Mouse (Mus musculus): Measurements from ENCODE around the gene Olfr787. TPM values are rescaled to one million over a fixed set of nuclear protein-coding genes. Genes with fewer than 3 reads are reported as not detected.

The Olfr787 gene
- 0.34 TPM for polyA plus RNA-seq (2017; shearing (Covaris generic))

GRCm38 (mm10) chr10:129461562-129461961, at the start of gene Olfr787:
TSS of gene Olfr787 (plus strand) at chr10:129461862.

GRCm38 (mm10) chr10:129427006-129427405, 34.7 kb upstream of the Olfr787 start, which contains the start of gene Olfr786:
TSS of gene Olfr786 (plus strand) at chr10:129427306.

GRCm38 (mm10) chr10:129470698-129471097, 9.0 kb downstream of the Olfr787 start, which contains the start of gene Olfr788:
TSS of gene Olfr788 (plus strand) at chr10:129470998.

GRCm38 (mm10) chr10:129484452-129484851, 22.8 kb downstream of the Olfr787 start, which contains the start of gene Olfr789:
TSS of gene Olfr789 (plus strand) at chr10:129484752.

GRCm38 (mm10) chr10:129498192-129498591, 36.5 kb downstream of the Olfr787 start, which contains the start of gene Olfr790:
TSS of gene Olfr790 (plus strand) at chr10:129498492.

Other genes with a start within 250 kb of the Olfr787 start
- gene Olfr774, start 225.7 kb upstream of the Olfr787 start, polyA plus RNA-seq (2017; shearing (Covaris generic)) = not detected
- not detected for gene Olfr775, start 213.4 kb upstream of the Olfr787 start, polyA plus RNA-seq (2017; shearing (Covaris generic))
- gene Olfr776, start 202.7 kb upstream of the Olfr787 start, polyA plus RNA-seq (2017; shearing (Covaris generic)) = not detected
- gene Olfr777, start 190.4 kb upstream of the Olfr787 start, polyA plus RNA-seq (2017; shearing (Covaris generic)) = not detected
- not detected for gene Olfr780, start 143.7 kb upstream of the Olfr787 start, polyA plus RNA-seq (2017; shearing (Covaris generic))
- gene Olfr781, start 133.0 kb upstream of the Olfr787 start, polyA plus RNA-seq (2017; shearing (Covaris generic)) = not detected
- not detected for gene Olfr782, start 113.0 kb upstream of the Olfr787 start, polyA plus RNA-seq (2017; shearing (Covaris generic))
- not detected for gene Olfr784, start 77.8 kb upstream of the Olfr787 start, polyA plus RNA-seq (2017; shearing (Covaris generic))
- not detected for gene Olfr785, start 56.4 kb upstream of the Olfr787 start, polyA plus RNA-seq (2017; shearing (Covaris generic))
- not detected for gene Olfr786, start 34.6 kb upstream of the Olfr787 start, polyA plus RNA-seq (2017; shearing (Covaris generic))
- not detected for gene Olfr788, start 9.1 kb downstream of the Olfr787 start, polyA plus RNA-seq (2017; shearing (Covaris generic))
- not detected for gene Olfr789, start 22.9 kb downstream of the Olfr787 start, polyA plus RNA-seq (2017; shearing (Covaris generic))
- not detected for gene Olfr790, start 36.6 kb downstream of the Olfr787 start, polyA plus RNA-seq (2017; shearing (Covaris generic))
- not detected for gene Olfr791, start 59.9 kb downstream of the Olfr787 start, polyA plus RNA-seq (2017; shearing (Covaris generic))
- not detected for gene Olfr792, start 77.3 kb downstream of the Olfr787 start, polyA plus RNA-seq (2017; shearing (Covaris generic))
- gene Olfr794, start 105.8 kb downstream of the Olfr787 start, polyA plus RNA-seq (2017; shearing (Covaris generic)) = not detected
- gene Olfr796, start 150.7 kb downstream of the Olfr787 start, polyA plus RNA-seq (2017; shearing (Covaris generic)) = not detected
- gene Olfr798, start 166.1 kb downstream of the Olfr787 start, polyA plus RNA-seq (2017; shearing (Covaris generic)) = 0.16 TPM
- gene Olfr799, start 175.6 kb downstream of the Olfr787 start, polyA plus RNA-seq (2017; shearing (Covaris generic)) = not detected
- not detected for gene Olfr800, start 195.8 kb downstream of the Olfr787 start, polyA plus RNA-seq (2017; shearing (Covaris generic))
- gene Olfr801, start 212.0 kb downstream of the Olfr787 start, polyA plus RNA-seq (2017; shearing (Covaris generic)) = not detected
- not detected for gene Olfr802, start 226.3 kb downstream of the Olfr787 start, polyA plus RNA-seq (2017; shearing (Covaris generic))
- gene Olfr803, start 232.4 kb downstream of the Olfr787 start, polyA plus RNA-seq (2017; shearing (Covaris generic)) = not detected
- gene Olfr804, start 241.3 kb downstream of the Olfr787 start, polyA plus RNA-seq (2017; shearing (Covaris generic)) = not detected